Mouse (Mus musculus) embryo, embryonic 11.5 days (tissue): ENCODE results near the gene Nupr1.

Source experiments
- DNase-seq: peaks from one replicate; pipeline ENCODE4 v3.0.0-alpha.2; 2012; ENCODE audit warnings: low read depth, low spot score

The Nupr1 gene

GRCm38 (mm10) chr7:126598919-126599318 lies 31.7 kb downstream of the Nupr1 start:
- DNase-seq: no peak

DNA sequence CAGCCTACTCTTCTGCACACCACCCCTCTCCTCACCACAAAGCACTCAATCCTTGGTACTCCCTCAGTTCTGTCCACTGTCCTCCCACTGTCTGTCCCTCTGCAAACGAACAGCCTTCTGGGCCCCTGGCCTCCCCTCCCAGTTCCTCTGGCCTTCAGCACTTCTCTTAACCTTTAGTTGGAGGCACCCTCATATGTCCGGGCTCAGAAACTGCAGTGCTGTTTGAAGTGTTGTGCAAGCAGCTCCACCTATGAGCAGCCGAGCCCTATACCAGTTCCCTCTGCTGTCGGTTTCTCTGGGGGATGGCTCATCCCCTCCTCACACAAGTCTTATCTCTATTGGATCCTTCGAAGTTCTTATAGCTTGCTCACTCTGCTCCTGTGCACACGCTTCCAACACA lies 34.2 kb downstream of the Nupr1 start:
- no peak for DNase-seq

- no peak for DNase-seq
These were observed 34.8 kb downstream of the Nupr1 start for GRCm38 (mm10) chr7:126595890-126596289.

GRCm38 (mm10) chr7:126594862-126595561 lies 35.6 kb downstream of the Nupr1 start, which contains the start of gene Il27:
Gene Il27, minus strand, starts transcription at chr7:126594941.
- no peak for DNase-seq

- peak; percentile 50 for DNase-seq
These were observed 42.9 kb downstream of the Nupr1 start for GRCm38 (mm10) chr7:126587779-126588178.

DNA sequence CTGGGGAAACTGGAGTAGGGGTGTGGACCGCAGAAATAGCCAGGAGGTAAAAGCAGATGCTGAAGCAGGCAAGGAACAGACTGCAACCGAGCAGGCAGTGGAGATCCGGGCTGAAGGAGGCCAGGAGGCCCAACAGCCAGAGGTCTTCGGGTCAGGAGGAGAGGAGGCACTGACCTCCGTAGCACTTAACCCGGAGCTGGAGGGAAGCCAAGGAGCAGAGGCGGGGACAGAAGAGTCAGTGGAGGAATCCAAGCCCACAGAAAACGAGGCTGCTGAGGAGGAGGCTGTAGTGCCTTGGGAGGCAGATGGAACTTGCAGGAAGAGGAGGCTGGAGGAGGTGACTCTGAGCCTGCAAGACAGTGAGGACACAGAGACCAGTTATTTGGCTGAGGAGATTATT lies 43.8 kb downstream of the Nupr1 start:
- DNase-seq: no peak

DNA sequence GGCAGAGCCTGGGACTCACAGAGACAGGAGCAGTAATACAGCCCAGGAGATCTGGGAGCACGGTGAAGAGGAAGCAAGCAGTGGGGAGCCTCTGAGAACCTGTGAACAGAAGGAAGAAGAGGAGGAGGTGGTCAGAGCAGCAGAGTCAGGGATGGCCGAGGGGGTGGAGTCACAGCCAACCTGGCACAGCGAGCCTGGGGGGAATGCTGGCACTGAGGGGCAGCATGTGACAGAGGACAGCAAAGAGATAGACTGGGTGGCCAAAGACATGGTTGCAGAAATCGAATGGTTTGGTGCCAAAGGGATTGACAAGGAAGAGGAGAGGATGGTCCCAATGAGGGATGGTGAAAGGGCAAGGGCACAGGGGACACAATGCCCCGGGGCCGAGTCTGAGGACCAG lies 44.9 kb downstream of the Nupr1 start, which contains the start of gene Cln3:
Gene Cln3 (minus strand): TSS at position 101 of the 400 bp plus-strand sequence.
- no peak for DNase-seq

GRCm38 (mm10) chr7:126584506-126584977 lies 46.1 kb downstream of the Nupr1 start, which contains the start of gene Apobr:
Gene Apobr, plus strand, starts transcription at chr7:126584942.
- DNase-seq: no peak

DNA sequence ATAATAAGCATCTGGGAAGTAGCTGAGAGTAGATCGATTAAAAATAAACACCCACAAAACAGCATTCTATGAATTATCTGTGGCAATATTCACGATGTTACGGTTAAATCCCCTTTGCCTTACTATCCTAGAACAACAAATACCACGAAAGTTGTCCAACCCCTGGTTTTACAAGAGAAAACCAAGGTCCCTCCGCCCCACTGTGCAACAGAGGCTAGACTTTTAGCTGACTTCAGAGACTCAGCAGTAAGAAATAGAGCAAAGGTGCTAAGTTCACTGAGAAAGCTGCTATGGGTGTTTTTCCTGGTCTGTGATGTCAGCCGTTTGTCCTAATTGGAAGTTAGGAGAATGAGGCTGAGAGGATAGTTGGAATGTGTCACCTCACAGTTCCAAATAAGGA lies 46.9 kb downstream of the Nupr1 start:
- no peak for DNase-seq

DNA sequence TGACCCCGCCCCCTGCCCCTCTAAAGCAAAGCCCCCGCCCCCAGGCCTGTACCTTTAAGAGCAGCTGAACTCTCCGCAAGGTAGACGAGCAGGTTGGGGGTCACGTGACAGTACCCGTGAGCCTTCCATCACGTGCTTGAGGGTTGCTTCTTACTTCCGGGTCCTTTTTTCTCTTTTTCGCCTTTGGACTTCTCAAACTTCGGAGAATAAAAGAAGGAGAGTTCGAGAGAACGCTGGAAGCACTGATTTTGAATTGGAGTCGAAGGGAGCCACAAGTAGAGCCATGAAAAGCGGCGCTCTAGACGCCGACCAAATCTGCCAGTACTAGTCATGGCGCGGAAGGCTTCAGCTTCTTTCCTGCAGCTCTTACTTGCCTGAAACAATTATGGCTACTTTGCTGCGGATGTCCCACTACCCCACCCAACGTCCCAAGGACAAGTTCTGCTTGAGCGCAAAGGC lies 47.4 kb downstream of the Nupr1 start:
- peak; percentile 77 for DNase-seq

GRCm38 (mm10) chr7:126582759-126583158 lies 47.9 kb downstream of the Nupr1 start:
- peak; percentile 22 for DNase-seq

DNA sequence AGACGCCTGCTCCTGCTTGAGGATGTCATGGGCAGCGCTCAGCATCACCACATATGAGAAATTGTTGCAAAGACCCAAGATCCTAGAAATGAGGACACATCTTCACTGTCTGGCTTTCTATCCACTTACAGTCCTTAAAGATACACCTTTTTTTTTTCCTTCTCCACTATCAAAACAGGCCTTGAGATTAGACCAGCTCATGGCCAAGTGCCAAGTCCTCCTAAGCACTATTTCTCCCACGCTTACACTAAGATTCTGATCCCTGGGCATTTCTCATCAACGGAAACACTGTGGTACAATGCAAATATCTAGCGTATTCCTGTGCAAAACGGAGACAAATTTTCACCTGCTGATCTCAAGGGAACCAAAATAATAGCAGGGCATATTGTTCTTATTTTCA lies 49.0 kb downstream of the Nupr1 start:
- DNase-seq: no peak

- no peak for DNase-seq
These were observed 51.5 kb downstream of the Nupr1 start for GRCm38 (mm10) chr7:126579172-126579571.

- DNase-seq: peak; percentile 45
These were observed 53.7 kb downstream of the Nupr1 start for GRCm38 (mm10) chr7:126576946-126577345.
